Mouse (Mus musculus) layer of hippocampus, adult 8-10 months (tissue): ENCODE data around the gene Ttc39d. TPM values are rescaled to one million over a fixed set of nuclear protein-coding genes. Genes with fewer than 3 reads are reported as not detected.
"Not testable (repeated sequence)": the region's sequence is repeated elsewhere in the genome, so short reads cannot be mapped to it uniquely, and the experiment has no call there.

ENCODE experiments used
- DNase-seq, 2 experiments: peaks; one replicate each; pipeline ENCODE4 v3.0.0; 2022; ENCODE audit warnings: low spot score in 2 of 2
- total RNA-seq, 4 experiments: library from RNA; stranded (reverse); gene quantifications; 2 replicates each; pipeline ENCODE4 v1.2.4; 2022

Ttc39d gene
- total RNA-seq: under 1 TPM; 0.21 to 0.43 (median 0.30) TPM

DNA sequence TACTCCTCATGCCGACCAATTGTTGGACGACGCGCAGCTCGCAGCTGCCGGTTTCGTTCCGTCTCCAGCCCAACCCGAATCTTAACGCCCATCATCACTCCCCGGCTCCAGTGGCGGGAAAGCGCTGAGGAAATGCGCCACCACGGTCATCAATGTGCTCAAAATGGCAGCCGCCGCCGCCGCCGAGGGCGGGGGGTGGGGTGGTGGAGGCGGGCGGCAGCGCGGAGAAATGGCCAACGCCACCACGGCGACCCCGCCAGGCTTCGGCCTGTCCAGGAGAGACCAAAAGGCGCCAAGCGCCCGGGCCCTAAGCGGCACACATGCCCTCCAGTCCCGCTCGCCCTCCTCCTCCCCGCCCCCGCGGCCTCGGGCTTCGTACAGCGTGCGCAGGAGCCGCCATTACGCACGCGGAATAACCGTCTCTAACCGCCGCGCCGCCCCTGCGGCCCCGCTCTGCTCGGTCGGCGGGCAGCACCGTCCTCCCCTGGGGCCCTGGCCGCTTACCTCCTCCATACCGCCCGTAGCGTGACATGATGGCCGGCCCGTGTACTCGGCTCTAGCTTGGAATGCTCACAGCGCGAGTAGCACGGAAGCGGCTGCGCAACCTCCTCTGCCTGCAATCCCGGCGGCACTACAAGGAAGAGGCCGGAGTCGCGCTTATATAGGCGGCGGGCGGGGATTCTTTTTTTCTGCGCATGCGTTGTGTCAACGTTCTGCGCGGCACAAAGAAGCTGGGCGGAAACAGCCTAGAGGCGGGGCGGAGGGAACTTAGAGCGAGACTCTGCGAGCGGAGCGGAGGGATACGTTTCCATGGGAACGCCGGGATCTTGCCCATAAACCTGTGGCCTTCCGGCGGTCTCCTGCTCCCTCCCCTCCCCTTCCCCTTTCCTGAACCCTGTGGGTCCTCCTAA is at the start of gene Ttc39d, which contains the start of gene Srsf7:
Gene Ttc39d (plus strand): TSS at position 790 of the 911 bp plus-strand sequence.
Gene Srsf7 (minus strand): TSS at position 637 of the 911 bp plus-strand sequence.
- DNase-seq: peak; percentile 96 to 98

GRCm38 (mm10) chr17:80157489-80157888 is 49.8 kb upstream of the Ttc39d start:
- DNase-seq: no peak

DNA sequence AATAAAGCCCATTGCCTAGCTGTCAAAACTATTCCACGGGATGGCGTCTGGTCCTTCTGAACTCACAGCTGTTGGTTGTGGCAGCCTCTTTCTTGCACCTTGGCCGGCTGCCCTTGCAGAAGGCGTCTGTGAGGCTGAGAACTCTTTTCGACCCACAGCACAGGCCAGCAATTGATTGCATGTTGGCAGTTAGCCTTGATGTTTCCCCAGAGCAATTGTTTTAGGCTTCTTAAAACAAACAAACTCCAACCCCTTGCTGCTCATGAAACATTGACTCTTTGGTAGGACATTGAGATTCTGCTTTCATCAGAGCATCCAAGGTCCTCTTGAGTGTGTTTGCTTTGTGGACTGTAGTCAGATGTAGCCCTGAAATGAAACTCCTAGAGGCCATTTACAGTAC is 46.8 kb upstream of the Ttc39d start:
- peak; percentile 69 to 70 for DNase-seq

DNA sequence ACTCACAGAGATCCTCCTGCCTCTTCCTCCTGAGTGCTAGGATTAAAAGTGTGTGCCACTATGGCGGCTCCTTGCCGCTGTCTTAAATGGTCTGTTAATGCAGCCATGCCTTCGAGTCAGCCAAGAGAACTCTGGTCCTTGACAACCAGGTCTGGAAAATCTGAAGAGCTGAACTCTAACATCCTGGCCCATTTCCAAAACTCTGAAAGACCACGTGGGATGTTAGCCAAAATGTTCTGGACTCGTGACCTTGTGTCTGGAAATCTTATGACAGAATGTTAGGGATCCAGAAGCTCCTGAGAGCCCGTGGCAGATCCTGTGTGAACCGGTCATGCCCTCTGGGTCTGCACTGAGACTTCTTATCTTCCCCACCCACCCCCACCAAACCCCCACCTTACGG is 43.3 kb upstream of the Ttc39d start:
- DNase-seq: no peak

DNA sequence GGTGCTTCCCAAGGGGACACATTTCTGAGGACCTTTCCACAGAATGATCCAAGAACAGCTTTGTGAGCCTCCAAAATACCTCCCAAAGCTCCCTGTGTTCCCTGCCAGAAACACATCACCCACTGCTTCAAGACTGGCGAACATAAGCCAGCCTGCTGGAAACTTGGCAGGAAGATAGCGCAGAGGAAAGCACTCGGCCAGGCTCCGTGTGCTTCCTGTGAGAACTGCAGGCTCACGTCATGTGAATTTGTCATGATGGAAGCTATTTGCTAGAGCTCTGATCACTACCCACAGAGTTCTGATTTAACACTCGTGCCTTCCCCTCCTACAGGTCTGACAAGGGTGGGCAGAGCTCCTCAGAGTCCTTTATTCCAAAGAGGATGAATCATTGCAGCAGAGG is 41.5 kb upstream of the Ttc39d start:
- DNase-seq: peak; percentile 83 to 87

DNA sequence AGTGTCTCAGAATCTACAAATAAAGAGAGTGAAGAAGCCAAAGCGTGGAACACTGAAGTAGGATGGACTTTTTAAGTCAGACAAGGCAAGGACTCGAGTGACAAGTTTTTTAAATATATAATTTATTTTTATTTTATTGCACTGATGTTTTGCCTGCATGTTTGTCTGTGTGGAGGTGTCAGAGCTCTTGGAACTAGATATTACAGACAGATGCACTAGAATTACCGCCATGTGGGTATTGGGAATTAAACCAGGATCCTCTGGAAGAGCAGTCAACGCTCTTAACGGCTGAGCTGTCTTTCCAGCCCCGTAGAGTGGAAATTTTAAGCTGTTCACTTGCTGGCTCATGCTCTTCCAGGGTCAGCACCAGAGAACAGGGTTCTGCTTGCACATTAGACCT is 40.9 kb upstream of the Ttc39d start:
- peak; percentile 28 to 47 for DNase-seq

DNA sequence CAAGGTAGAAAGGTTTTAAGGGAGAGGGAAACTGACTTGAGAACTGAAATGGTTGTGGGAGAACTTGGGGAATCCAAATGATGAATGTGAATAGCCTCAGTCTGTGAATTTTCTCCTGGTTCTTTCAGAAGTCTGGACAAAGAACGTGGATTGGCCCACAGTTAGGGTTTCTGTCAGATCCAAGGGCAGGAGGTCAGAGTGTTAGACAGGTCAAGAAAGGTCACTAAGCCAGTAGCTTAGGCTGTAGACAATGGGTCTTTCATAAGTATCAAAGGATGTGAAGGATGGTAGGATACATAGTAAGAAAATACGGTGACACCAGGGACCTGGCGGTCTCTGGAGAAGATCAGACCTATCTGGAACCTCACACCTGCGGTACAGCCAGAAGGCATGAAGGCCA is 39.8 kb upstream of the Ttc39d start:
- DNase-seq: no peak

DNA sequence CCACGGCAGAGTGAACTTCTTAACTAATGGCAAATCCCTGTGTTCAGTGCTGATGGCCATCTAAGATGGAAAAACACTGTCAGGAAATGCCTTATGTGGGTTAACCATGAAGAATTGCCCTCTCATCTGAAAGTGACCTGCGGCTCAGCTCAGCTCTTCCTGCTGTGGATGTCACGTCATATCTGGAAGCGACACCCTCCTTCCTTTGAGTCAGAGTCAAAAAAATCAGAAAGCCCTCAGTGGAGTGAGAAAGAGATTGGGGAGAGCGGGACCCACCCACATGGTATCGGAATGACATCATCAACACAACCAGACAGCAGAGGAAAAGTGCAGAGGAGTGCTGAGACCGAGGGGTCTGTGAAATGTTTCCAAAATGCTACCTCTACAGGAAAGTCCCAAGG is 39.4 kb upstream of the Ttc39d start:
- DNase-seq: peak; percentile 32 to 35

DNA sequence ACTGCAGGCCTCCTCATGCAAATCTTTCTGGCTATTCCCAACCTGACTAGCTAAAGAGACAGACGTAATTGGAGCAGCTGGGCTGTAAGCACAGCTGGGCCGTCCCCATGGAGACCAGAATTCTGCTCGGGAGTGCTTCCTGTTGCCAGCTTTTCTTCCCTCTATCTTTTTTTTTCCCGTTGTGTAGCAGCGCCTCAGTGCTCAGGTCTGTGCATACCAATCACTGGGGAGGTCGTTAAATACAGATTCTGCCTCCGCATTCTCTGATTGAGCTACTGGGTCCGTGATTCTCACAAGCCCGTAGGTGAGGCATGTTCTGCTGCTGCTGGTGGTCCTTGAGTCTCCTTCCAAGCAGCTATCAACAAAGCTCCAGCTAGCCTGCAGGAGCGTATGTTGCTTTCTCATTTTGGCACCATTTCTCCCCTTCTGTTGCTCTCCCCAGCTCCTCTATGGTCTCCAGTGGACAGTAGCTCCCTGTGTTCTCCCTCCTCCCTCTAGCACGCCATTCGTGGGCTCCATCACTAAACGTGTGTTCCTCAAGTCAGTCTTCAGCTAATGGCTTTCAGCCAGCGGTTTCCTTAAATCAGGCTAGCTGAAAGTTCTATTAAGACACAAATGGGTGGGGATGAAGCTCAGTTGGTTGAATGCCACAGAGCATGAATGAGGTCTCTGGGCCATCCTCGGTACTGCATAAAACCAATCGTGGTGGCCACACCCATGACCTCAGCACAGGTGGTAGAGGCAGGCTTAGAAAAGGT is 38.7 kb upstream of the Ttc39d start:
- peak; percentile 71 to 73 for DNase-seq

- no peak for DNase-seq
Measured at GRCm38 (mm10) chr17:80169792-80170191, 37.5 kb upstream of the Ttc39d start.

DNA sequence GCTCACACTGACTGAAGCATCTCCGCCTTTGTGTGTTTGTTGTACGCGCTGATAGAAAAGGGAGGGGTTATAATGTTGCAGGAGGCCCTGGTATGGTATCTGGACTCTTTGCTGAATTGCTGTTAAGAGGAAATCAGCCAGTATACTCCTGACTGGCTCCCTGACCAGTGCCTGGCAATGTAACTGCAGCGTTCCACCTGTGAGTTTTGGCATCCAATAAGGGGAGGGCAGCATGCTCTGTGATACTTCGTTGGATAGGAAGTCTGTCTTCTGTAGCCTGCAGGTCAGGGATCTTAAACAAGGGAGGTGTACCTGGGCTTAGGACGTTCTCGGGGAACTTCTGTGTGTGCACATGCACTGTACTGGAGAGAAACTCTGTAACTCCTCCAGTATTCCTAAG is 36.3 kb upstream of the Ttc39d start:
- DNase-seq: no peak

GRCm38 (mm10) chr17:80171948-80172347 is 35.3 kb upstream of the Ttc39d start:
- DNase-seq: no peak

- no peak for DNase-seq
Measured at GRCm38 (mm10) chr17:80172761-80173160, 34.5 kb upstream of the Ttc39d start.

- no peak for DNase-seq
Measured at GRCm38 (mm10) chr17:80173708-80174107, 33.6 kb upstream of the Ttc39d start.

DNA sequence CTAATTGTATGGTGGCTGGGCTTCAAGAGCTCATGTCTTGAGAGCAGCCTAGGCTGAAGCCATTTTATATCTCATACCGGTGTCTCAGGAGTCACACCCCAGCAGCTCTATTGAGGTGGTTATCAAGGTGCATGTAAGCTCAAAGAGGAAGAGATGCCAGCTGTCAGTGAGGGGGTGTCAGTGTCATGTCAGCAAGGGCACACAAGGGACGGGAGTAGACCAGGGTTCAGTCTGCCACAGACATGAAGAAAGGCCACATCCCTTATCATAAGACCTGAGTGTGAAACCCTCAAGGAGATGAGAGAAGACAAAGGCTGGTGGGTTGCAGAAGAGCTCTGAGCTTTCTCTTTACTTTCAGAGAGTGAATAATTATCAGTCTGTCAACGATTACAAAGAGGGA is 33.1 kb upstream of the Ttc39d start:
- no peak for DNase-seq

- no peak for DNase-seq
Measured at GRCm38 (mm10) chr17:80174699-80175385, 32.4 kb upstream of the Ttc39d start.

- DNase-seq: no peak
Measured at GRCm38 (mm10) chr17:80175386-80175739, 31.9 kb upstream of the Ttc39d start.

GRCm38 (mm10) chr17:80175966-80176365 is 31.3 kb upstream of the Ttc39d start:
- DNase-seq: no peak

DNA sequence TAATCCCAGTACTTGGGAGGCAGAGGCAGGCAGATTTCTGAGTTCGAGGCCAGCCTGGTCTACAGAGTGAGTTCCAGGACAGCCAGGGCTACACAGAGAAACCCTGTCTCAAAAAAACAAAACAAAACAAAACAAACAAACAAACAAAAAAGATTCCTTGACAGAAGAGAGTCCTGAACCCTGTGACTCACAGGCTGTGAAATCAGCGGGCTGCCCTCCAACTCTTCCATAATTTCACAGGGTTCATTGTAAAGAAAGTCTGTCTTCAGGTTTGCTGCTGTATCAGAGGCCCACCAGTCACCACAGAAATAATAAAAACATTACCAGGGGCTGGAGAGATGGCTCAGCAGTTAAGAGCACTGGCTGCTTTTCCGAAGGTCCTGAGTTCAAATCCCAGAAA is 28.4 kb upstream of the Ttc39d start:
- DNase-seq: not testable (repeated sequence)

DNA sequence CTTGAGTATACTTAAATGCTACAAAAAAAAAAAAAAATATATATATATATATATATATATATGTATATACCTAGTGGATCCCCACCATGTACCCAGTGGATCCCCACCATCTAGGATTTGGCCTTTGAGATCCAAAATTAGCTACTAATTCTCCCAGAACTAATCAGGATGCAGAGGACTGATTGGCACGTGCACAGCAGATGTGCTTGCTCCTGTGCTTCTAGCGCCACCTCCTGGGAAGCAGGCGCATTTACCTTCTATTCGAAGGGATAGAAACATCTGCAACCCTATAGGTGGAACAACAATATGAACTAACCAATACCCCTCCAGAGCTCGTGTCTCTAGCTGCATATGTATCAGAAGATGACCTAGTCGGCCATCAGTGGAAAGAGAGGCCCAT is 27.3 kb upstream of the Ttc39d start:
- peak; percentile 63 to 67 for DNase-seq

GRCm38 (mm10) chr17:80180468-80180867 is 26.8 kb upstream of the Ttc39d start:
- no peak for DNase-seq

- DNase-seq: no peak
Measured at GRCm38 (mm10) chr17:80183615-80184014, 23.6 kb upstream of the Ttc39d start.
